Mouse (Mus musculus): ENCODE measurements at regions not wholly inside any gene's neighbourhood (a gene's known extent, or its start where the extent isn't known, plus 50 kb on each side); places are given as distances from the start of the nearest gene placed in this dataset.
"Not testable (repeated sequence)": the region's sequence is repeated elsewhere in the genome, so short reads cannot be mapped to it uniquely, and the experiment has no call there.

GRCm38 (mm10) chr4:66691598-66692220, 135.7 kb upstream of the Tlr4 start:
- ATAC-seq (ENCODE audit: low TSS enrichment): no peak

GRCm38 (mm10) chr4:66693982-66694578, 133.3 kb upstream of the Tlr4 start:
- no peak for ATAC-seq (ENCODE audit: low TSS enrichment)

- no peak for ATAC-seq (ENCODE audit: low TSS enrichment)
Observed at GRCm38 (mm10) chr4:66715821-66716760, 111.3 kb upstream of the Tlr4 start.

- no peak for ATAC-seq (ENCODE audit: low TSS enrichment)
Observed at GRCm38 (mm10) chr4:66737407-66737806, 90.0 kb upstream of the Tlr4 start.

- ATAC-seq (ENCODE audit: low TSS enrichment): not testable (repeated sequence)
Observed at GRCm38 (mm10) chr4:66743421-66743820, 84.0 kb upstream of the Tlr4 start.

- ATAC-seq (ENCODE audit: low TSS enrichment): peak; percentile 97
Observed at GRCm38 (mm10) chr4:66768762-66769161, 58.6 kb upstream of the Tlr4 start.

Data from frontal cortex, adult (tissue).